Mouse (Mus musculus): Measurements from ENCODE around the gene Exoc4.

GRCm38 (mm10) chr6:33613978-33614377 is 365.1 kb downstream of the Exoc4 start:
- TF ChIP-seq CTCF (IDR thresholded peaks at IDR 0.05; ENCODE audit: low read depth) (no peak), EP300 (IDR thresholded peaks at IDR 0.05; ENCODE audit: low read depth) (no peak)
